Mouse (Mus musculus) heart, adult 2 months (tissue): Measurements from ENCODE around the gene Hist1h2bg.

Experiments used
- CTCF ChIP-seq: fragments of 200-600 bp; IDR thresholded peaks from 2 replicates; pipeline ENCODE4 v1.8.1; 2022; ENCODE audit warnings: antibody characterized with exemption, mild to moderate bottlenecking, moderate library complexity
- POLR2A ChIP-seq: fragments of 200-500 bp; IDR thresholded peaks from 2 replicates; pipeline ENCODE4 v1.6.1; 2011; ENCODE audit warnings: mild to moderate bottlenecking, low read depth, low read length, control low read depth; ENCODE audit not compliant: insufficient read depth

GRCm38 (mm10) chr13:23593051-23593770, 22.0 kb downstream of the Hist1h2bg start:
- TF ChIP-seq CTCF (no peak), POLR2A (no peak)
